Mouse (Mus musculus): Measurements from ENCODE around the gene Ttc8. TPM values are rescaled to one million over a fixed set of nuclear protein-coding genes. Genes with fewer than 3 reads are reported as not detected.

The Ttc8 gene
- total and polyA plus RNA-seq, 3 experiments, result 4.5 to 6.8 (median 4.9) TPM

DNA sequence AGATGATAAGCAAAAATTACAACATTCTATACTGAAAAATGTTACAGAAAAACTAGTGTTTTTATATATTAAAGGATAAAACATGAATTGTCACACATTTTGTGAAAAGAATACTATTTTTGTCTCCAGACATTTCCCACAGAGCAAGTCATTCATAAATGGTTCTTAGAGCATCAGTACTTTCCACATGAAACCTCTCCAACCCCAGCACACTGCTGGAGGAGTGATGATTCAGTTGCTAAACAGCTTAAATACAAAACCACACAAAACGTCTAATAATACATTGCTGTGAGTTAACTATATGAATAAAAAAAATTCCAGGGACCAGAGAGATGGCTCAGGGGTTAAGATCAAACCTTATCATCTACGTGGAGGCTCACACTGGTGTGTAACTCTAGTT, 45.2 kb upstream of the Ttc8 start:
- Histone ChIP-seq H3K79me2 (replicated peaks; ENCODE audit: control insufficient read depth, extremely low read depth, insufficient read depth, poor library complexity, severe bottlenecking) (no peaks in the 10 kb centered on the region), H3K4me3 (replicated peaks in 1 of 3; ENCODE audit: low read depth in 2 of 3, low read length in 2 of 3, poor library complexity in 1 of 3) (no peak overlapping the region), H3K27me3 (replicated peaks) (no peaks in the 10 kb centered on the region), H3K9me3 (replicated peaks; ENCODE audit: low read length) (no peaks in the 10 kb centered on the region), H3K9ac (ENCODE audit: insufficient read depth, low read depth) (no peak overlapping the region), H3K4me1 (ENCODE audit: control insufficient read depth in 1 of 2, insufficient read depth in 2 of 2) (no peaks in the 10 kb centered on the region), H3K4me2 (ENCODE audit: insufficient read depth, low read depth, poor library complexity, severe bottlenecking) (no peak overlapping the region), H3K36me3 (replicated peaks in 1 of 2; ENCODE audit: control insufficient read depth in 1 of 2, insufficient read depth in 1 of 2, low read length in 1 of 2) (no peaks in the 10 kb centered on the region), H3K27ac (ENCODE audit: insufficient read depth, low read depth) (no peak overlapping the region)
- no peak for TF ChIP-seq MXI1 (IDR thresholded peaks at IDR 0.05; ENCODE audit: low read depth, low read length)
- no peak for TF ChIP-seq ELF1 (IDR thresholded peaks at IDR 0.05; ENCODE audit: low read depth, low read length)
- no peak for TF ChIP-seq JUN (IDR thresholded peaks at IDR 0.05; ENCODE audit: insufficient read depth, low read depth, low read length)
- TF ChIP-seq MEF2A (IDR thresholded peaks at IDR 0.05; ENCODE audit: borderline replicate concordance, low read depth, low read length), result no peak
- TF ChIP-seq SIN3A (IDR thresholded peaks at IDR 0.05; ENCODE audit: low read length), result no peak
- TF ChIP-seq KAT2A (IDR thresholded peaks at IDR 0.05; ENCODE audit: insufficient replicate concordance, low read length), result no peak
- no peak for TF ChIP-seq JUND (conservative IDR thresholded peaks at IDR 0.05; ENCODE audit: low read depth, low read length)
- TF ChIP-seq PAX5 (IDR thresholded peaks at IDR 0.05; ENCODE audit: low read length), result no peak
- no peak for TF ChIP-seq MAX (IDR thresholded peaks at IDR 0.05; ENCODE audit: low read length)
- no peak for TF ChIP-seq TBP (conservative IDR thresholded peaks at IDR 0.05; ENCODE audit: low read depth, low read length)
- no peak for TF ChIP-seq HCFC1 (IDR thresholded peaks at IDR 0.05; ENCODE audit: low read depth, low read length)
- TF ChIP-seq ZNF384 (IDR thresholded peaks at IDR 0.05; ENCODE audit: low read depth, low read length), result no peak
- no peak for TF ChIP-seq MAFK (IDR thresholded peaks at IDR 0.05; ENCODE audit: insufficient replicate concordance, low read length)
- TF ChIP-seq BHLHE40 (IDR thresholded peaks at IDR 0.05; ENCODE audit: low read depth, low read length), result no peak
- dilution Hi-C loops (cut with MboI; ENCODE audit: extremely low pct_ligation_motif_present, extremely low pct_unique_long_range_greater_than_20kb, low sequenced_read_pairs) (no loop called here), in situ Hi-C loops (cut with MboI; ENCODE audit: low pct_ligation_motif_present, low pct_unique_long_range_greater_than_20kb, low sequenced_read_pairs) (no loop called here)
- no peak for DNase-seq (ENCODE audit: extremely low read depth)

DNA sequence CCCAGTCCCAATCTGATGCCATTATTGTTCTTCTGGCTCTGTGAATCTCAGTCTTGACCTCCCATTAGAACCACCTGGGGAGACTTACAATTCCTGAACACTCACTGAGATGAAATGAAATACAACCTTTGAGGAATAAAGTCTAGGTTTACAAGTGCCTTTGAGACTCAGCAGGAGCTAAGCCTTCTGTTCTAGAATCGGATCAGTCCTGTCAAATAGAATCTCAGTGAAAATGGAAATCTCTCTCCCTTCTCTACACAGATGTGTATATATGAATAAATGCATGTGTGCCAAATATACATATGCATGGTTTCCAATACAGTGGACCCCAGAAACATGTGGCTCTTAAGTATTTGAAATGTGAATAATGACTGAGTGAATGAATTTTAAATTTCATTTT, 41.7 kb upstream of the Ttc8 start:
- Histone ChIP-seq H3K4me1 (ENCODE audit: control insufficient read depth in 1 of 2, insufficient read depth in 2 of 2) (no peaks in the 10 kb centered on the region), H3K4me3 (replicated peaks in 1 of 3; ENCODE audit: low read depth in 2 of 3, low read length in 2 of 3, poor library complexity in 1 of 3) (no peak overlapping the region), H3K79me2 (replicated peaks; ENCODE audit: control insufficient read depth, extremely low read depth, insufficient read depth, poor library complexity, severe bottlenecking) (no peaks in the 10 kb centered on the region), H3K9ac (ENCODE audit: insufficient read depth, low read depth) (no peak overlapping the region), H3K36me3 (replicated peaks in 1 of 2; ENCODE audit: control insufficient read depth in 1 of 2, insufficient read depth in 1 of 2, low read length in 1 of 2) (no peaks in the 10 kb centered on the region), H3K9me3 (replicated peaks; ENCODE audit: low read length) (no peaks in the 10 kb centered on the region), H3K27me3 (replicated peaks) (no peaks in the 10 kb centered on the region), H3K27ac (ENCODE audit: insufficient read depth, low read depth) (no peak overlapping the region), H3K4me2 (ENCODE audit: insufficient read depth, low read depth, poor library complexity, severe bottlenecking) (no peak overlapping the region)
- dilution Hi-C loops (cut with MboI; ENCODE audit: extremely low pct_ligation_motif_present, extremely low pct_unique_long_range_greater_than_20kb, low sequenced_read_pairs), result no loop called here
- no peak for DNase-seq (ENCODE audit: extremely low read depth)
- in situ Hi-C loops (cut with MboI; ENCODE audit: low pct_ligation_motif_present, low pct_unique_long_range_greater_than_20kb, low sequenced_read_pairs), result no loop called here
- TF ChIP-seq MEF2A (IDR thresholded peaks at IDR 0.05; ENCODE audit: borderline replicate concordance, low read depth, low read length), result no peak

DNA sequence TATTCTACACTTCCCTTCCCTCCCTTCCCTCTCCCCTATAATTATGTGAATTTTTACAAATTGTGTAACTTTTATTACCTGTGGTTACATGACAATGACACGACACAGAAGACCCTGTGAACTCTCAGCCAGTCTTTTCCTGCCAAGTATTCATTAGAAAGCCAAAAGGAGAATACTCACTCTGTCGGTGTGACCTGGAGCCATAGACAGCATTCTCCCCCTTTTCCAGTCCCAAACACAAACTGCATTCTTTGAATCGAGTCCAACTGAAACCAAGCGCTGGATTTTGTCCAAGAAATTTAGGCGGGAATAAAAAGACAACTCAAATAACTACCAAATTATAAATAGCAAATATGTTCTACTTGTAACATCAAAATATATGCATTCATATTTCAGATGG, 38.6 kb upstream of the Ttc8 start:
- H3K4me1 ChIP-seq (ENCODE audit: control insufficient read depth in 1 of 2, insufficient read depth in 2 of 2), result no peaks in the 10 kb centered on the region; a peak in 1 of 4 replicates
- dilution Hi-C loops (cut with MboI; ENCODE audit: extremely low pct_ligation_motif_present, extremely low pct_unique_long_range_greater_than_20kb, low sequenced_read_pairs), result no loop called here
- TF ChIP-seq SMC3 (IDR thresholded peaks at IDR 0.05; ENCODE audit: low read depth, low read length), result no peak
- H3K36me3 ChIP-seq (replicated peaks in 1 of 2; ENCODE audit: control insufficient read depth in 1 of 2, insufficient read depth in 1 of 2, low read length in 1 of 2), result no peaks in the 10 kb centered on the region
- H3K9me3 ChIP-seq (replicated peaks; ENCODE audit: low read length), result no peaks in the 10 kb centered on the region
- no peak overlapping the region for H3K4me2 ChIP-seq (ENCODE audit: insufficient read depth, low read depth, poor library complexity, severe bottlenecking)
- no peak overlapping the region for H3K27ac ChIP-seq (ENCODE audit: insufficient read depth, low read depth)
- H3K27me3 ChIP-seq (replicated peaks), result no peaks in the 10 kb centered on the region
- no peak for DNase-seq (ENCODE audit: extremely low read depth)
- no peak overlapping the region for H3K4me3 ChIP-seq (replicated peaks in 1 of 3; ENCODE audit: low read depth in 2 of 3, low read length in 2 of 3, poor library complexity in 1 of 3)
- H3K79me2 ChIP-seq (replicated peaks; ENCODE audit: control insufficient read depth, extremely low read depth, insufficient read depth, poor library complexity, severe bottlenecking), result no peaks in the 10 kb centered on the region
- no peak overlapping the region for H3K9ac ChIP-seq (ENCODE audit: insufficient read depth, low read depth)
- in situ Hi-C loops (cut with MboI; ENCODE audit: low pct_ligation_motif_present, low pct_unique_long_range_greater_than_20kb, low sequenced_read_pairs), result no loop called here

Data from CH12.LX (cell line).